Comparison of ENCODE assay signal across 8 mouse cellular contexts in the genomic region with DNA sequence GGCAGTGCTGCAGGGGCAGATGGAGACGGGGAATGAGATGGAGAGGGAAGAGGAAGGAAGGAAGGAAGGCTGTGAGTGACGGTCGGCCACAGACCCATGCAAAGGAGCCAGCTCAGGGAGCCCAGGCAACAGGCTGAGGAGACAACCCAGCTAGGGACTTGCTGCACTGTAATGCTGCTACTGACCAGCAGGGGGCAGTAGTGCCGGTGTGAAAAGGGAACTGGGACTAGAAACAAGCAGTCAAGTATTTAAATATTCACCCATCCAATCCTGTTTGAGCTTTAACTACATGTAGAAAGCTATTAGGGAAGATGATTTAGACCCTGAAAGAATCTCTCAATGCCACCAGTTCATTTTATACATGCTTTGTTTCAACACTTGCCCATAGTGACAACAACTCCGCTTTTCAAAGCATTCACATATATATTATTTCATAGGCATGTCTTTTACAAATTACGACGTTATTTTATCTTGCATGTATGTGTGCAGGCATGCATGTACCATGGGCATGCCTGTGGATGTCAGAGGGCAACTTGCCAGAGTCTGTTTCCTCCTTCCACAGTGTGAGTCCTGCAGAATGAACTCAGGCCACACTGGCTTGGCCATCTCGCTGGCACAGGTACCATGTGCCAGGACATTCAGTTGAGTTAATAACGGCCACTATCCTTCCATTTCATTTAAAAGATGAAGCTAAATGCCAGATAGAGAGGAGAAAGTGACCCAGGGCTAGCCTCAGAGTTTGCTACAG.
A peak's percentile ranks its signal among the peaks of the same experiment; 100 is the strongest.
DNase-seq lines count a peak whose midpoint lies in the region; ATAC-seq and TF ChIP-seq lines count a peak whose summit lies in the region.

No protein-coding gene starts in this region.

- no peak for ATAC-seq in heart, embryonic 11.5 days (replicated peaks; ENCODE audit: insufficient number of reproducible peaks, low FRiP score, low TSS enrichment)
- peak; percentile 79 for ATAC-seq in megakaryocyte, adult 5-6 weeks (ENCODE audit: poor library complexity, severe bottlenecking)

- no peak overlapping the region for H3K4me2 ChIP-seq in heart, embryonic 11.5 days

- WGBS in heart, embryonic 10.5 days, result 52% methylated on average over 9 of the region's 9 CpGs
- WGBS in heart, embryonic 11.5 days (ENCODE audit: insufficient replicate concordance), result 59% methylated on average over 9 of the region's 9 CpGs

- H3K9me3 ChIP-seq in heart, embryonic 10.5 days, result no peaks in the 10 kb centered on the region
- H3K9me3 ChIP-seq in heart, embryonic 11.5 days (replicated peaks; ENCODE audit: control insufficient read depth, low read length), result no peaks in the 10 kb centered on the region

- no peak overlapping the region for H3K4me3 ChIP-seq in heart, embryonic 10.5 days
- H3K4me3 ChIP-seq in heart, embryonic 11.5 days (ENCODE audit: low read depth, low read length), result no peak overlapping the region
- peak overlapping the region; percentile 83 for H3K4me3 ChIP-seq in testis, adult 2 months (ENCODE audit: control insufficient read depth, low read depth, low read length)

- no peak for TF ChIP-seq POLR2A in testis, adult 2 months (IDR thresholded peaks at IDR 0.05; ENCODE audit: control insufficient read depth, low read depth, low read length)

- no peak overlapping the region for H3K27ac ChIP-seq in heart, embryonic 10.5 days
- no peak overlapping the region for H3K27ac ChIP-seq in heart, embryonic 11.5 days (ENCODE audit: low read depth, low read length)
- H3K27ac ChIP-seq in testis, adult 2 months (ENCODE audit: control insufficient read depth, insufficient read depth, low read depth, low read length), result no peak overlapping the region

- no peaks in the 10 kb centered on the region; the same call in 1 of the 2 replicates for H3K36me3 ChIP-seq in heart, embryonic 10.5 days
- no peaks in the 10 kb centered on the region for H3K36me3 ChIP-seq in heart, embryonic 11.5 days (ENCODE audit: control insufficient read depth, insufficient read depth, low read length)
- H3K36me3 ChIP-seq in testis, adult 2 months (ENCODE audit: control insufficient read depth, insufficient read depth, low read length), result peaks cover 2% of the 10 kb centered on the region

- TF ChIP-seq CTCF in testis, adult 2 months (IDR thresholded peaks at IDR 0.05; ENCODE audit: control insufficient read depth, insufficient read depth, insufficient replicate concordance, low read depth, low read length), result peak; percentile 95; the same call in 1 of the 2 replicates

- peak; percentile 88 for DNase-seq in heart, embryonic 10.5 days (ENCODE audit: low spot score)
- peak; percentile 63 to 66 for DNase-seq in CD8-positive naive resting alpha-beta T cell, adult 2 months (ENCODE audit: low read depth in 2 of 2, low spot score in 2 of 2)
- DNase-seq in c-Kit-positive CD71-positive TER-119-positive erythroid progenitor cells, embryonic 14.5 days (ENCODE audit: low spot score), result peak; percentile 52
- peak; percentile 73 to 93 for DNase-seq in frontal cortex, adult 2 months (ENCODE audit: extremely low spot score in 1 of 2, low spot score in 1 of 2)
- peak; percentile 57 to 89 for DNase-seq in kidney, postnatal 36 days

- H3K4me1 ChIP-seq in heart, embryonic 10.5 days, result peaks cover 13% of the 10 kb centered on the region
- no peaks in the 10 kb centered on the region for H3K4me1 ChIP-seq in heart, embryonic 11.5 days (ENCODE audit: control insufficient read depth, insufficient read depth, low read length)
- H3K4me1 ChIP-seq in testis, adult 2 months (ENCODE audit: control insufficient read depth, insufficient read depth, low read length), result peaks cover 8% of the 10 kb centered on the region

- no peaks in the 10 kb centered on the region for H3K27me3 ChIP-seq in heart, embryonic 10.5 days (ENCODE audit: insufficient read depth, poor library complexity, severe bottlenecking)
- H3K27me3 ChIP-seq in heart, embryonic 11.5 days (ENCODE audit: control insufficient read depth, insufficient read depth, low read length), result no peaks in the 10 kb centered on the region
- H3K27me3 ChIP-seq in testis, adult 2 months (ENCODE audit: control insufficient read depth, insufficient read depth, low read length), result no peaks in the 10 kb centered on the region

- no peak overlapping the region for H3K9ac ChIP-seq in heart, embryonic 11.5 days (ENCODE audit: low read depth, low read length)
